Mouse (Mus musculus) CD8-positive naive resting alpha-beta T cell, adult 2 months (primary cell): ENCODE data around the gene Akt1s1.
A peak's percentile ranks its signal among the peaks of the same experiment; 100 is the strongest.

Experiments
- DNase-seq, 2 experiments: peaks; one replicate each; pipeline ENCODE4 v3.0.0; 2022; ENCODE audit warnings: low read depth in 2 of 2, low spot score in 2 of 2

The Akt1s1 gene

DNA sequence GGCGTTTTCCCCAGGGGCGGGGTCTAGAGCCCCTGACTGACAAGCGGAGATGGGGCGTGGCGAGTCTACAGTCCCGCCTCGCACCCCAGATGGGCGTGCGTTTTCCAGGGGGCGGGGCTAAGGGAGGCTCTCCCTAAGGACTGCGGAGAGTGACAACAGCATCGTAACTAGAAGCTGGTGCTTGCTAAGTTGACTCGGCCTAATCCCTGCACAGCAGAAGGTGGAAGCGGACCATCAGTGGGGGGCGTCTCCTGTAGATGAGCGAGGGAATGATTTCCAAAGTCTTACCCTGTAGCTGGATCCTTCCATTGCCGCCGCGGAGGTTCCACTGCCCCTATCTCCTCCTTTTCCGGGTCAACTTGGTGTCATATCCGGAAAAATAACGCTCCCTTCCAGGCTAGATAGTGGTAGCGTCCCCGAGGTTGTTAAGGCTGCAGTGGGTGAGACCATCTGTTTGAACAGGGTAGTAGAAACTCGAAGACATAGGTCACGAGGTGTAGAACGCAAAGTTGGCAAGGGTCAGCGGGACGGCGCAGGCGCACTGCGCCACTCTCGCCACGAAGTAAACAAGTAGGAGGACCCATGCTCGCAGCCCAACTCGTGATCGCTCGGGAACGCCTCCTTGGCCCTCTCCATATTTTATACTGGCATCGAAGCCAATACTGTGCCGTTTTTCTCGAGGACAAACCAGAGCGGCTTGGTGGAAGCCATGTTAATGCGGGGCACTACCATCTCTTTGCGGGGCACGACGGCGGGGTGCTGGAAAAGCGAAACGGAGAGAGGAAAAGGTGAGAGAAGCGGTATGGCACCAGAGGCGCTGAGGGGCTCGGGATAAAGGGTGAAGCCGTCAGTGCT lies at the start of gene Akt1s1, which contains the start of gene Tbc1d17:
Gene Akt1s1 (plus strand): TSS at position 431 of the 855 bp plus-strand sequence.
Gene Tbc1d17 (minus strand): TSS at position 519 of the 855 bp plus-strand sequence.
- peak; percentile 98 for DNase-seq

GRCm38 (mm10) chr7:44808927-44809326 lies 39.9 kb upstream of the Akt1s1 start:
- no peak for DNase-seq

DNA sequence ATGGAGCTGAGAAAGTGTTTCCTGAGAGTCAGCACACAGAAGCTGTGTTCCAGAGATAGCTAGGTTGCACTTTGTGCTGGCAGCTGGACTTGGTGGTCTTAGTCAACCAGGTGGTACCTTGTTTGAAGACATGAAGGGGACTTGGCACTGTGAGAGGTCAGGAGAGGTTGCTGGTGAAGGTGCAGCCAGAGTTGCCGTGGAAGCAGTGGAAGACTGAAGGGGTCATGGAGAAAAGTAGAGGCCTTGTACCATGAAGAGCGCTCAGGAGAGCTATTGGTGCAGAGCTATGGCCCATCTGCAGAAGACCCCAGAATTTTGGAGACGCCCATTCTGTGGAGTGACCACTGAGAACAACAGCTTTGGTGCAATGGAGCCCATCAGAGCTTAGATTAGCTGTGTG lies 39.3 kb upstream of the Akt1s1 start:
- no peak for DNase-seq

DNA sequence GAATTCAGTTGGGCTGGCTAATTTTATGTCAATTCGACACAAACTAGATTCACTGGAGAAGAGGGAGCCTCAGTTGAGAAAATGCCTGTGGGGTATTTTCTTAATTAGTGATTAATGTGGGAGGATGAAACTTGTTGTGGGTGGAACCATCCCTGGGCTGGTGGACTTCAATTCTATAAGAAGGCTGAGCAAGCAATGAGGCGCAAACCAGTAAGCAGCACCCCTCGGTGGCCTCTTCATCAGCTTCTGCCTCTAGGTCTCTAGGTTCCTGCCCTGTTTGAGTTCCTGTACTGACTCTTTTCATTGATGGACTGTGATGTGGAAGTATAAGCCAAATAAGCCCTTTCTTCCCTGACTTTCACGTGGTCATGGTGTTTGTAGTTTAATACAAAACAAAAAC lies 38.4 kb upstream of the Akt1s1 start:
- DNase-seq, result no peak

DNA sequence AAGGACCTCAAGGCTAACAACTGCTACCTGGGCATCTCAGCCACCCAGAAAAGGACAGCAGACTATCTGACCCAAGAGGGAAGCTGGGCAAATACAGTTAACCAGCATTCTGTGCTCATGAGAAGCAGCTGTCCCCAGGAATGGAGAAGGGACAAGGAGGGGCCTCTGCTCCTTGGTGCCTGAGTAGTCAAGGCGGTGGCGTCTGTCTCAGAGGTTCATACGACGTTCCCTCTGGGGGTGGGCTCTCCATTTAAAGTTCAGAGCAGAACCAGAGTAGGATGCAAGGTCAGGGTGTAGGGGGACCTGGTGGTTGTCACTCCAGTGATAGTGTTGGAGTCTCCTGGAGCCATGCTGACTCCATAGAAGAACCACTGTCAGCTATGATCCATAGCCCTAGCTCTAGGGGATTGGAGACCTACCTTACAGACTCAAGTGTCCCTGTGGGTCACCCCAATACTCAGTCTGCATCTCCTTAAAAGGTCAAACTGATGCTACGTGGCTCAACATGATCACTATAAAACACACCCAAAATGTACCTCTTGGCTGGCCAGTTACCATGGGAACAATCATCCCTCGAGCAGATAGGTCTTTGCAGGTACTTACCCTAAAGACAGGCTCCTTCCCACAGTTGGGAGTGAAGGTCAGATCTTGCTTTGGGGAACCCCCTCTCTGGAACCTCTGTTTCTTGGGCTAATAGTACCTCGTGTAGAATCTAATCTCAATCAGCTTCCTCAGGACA lies 37.8 kb upstream of the Akt1s1 start:
- DNase-seq, result no peak

DNA sequence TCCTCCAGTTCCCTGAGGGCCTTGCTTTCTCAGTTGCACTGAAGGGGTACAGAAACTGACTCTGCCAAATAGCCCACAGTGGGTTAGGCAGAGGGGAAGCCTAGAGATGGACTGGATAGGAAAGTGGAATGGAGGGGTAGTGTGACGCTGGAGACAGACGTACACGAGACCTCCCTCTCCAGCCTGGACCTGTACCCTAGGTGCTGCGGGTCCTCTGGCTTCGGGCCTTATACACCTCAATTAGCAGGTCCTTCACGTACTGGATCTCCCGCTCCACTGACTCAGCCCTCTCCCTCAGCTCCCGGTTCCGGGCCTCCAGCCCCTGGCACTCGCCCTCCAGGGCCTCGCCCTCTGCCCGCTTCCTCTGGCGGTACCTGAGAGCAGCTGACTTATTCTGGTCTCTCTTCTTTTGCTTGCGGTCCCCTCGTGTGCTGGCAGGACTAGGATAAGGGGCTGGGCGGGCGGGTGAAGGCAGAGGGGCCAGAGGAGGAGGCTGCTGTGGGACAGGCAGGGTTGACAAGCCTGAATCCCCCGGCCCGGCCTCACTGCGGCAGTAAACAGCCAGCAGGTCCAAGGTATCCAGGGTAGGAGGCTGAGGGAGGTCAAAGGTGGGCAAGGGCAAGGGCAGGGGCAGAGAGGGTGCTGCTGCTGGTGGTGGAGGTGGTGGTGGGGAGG lies 36.0 kb upstream of the Akt1s1 start:
- no peak for DNase-seq

DNA sequence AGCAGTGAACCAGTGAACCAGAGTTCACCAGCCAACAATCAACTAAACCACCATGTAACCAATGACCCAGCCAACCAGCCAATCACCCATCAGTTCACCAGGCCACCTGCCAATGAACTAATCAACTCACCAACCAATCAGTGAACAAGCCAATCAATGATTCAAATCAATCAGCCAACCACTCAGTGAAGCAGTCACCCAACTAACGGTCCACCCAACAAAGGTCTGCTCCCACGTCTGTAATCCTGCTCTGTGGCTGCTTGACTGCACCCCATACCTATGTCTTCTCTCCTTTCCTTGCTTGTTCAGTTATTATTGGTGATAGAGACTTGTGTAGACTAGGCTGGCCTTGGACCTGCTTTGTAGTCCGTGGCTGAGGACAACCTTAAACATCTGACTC lies 34.8 kb upstream of the Akt1s1 start:
- DNase-seq, result no peak

GRCm38 (mm10) chr7:44814423-44814822 lies 34.4 kb upstream of the Akt1s1 start:
- DNase-seq, result no peak

GRCm38 (mm10) chr7:44814952-44815553 lies 33.7 kb upstream of the Akt1s1 start:
- DNase-seq, result no peak

- peak; percentile 99 for DNase-seq
These were observed 32.9 kb upstream of the Akt1s1 start, which contains the start of the genes Nup62 and Il4i1 for GRCm38 (mm10) chr7:44815721-44816469. Nup62 (plus strand) TSS chr7:44816088. Il4i1 (plus strand) TSS chr7:44816387.

DNA sequence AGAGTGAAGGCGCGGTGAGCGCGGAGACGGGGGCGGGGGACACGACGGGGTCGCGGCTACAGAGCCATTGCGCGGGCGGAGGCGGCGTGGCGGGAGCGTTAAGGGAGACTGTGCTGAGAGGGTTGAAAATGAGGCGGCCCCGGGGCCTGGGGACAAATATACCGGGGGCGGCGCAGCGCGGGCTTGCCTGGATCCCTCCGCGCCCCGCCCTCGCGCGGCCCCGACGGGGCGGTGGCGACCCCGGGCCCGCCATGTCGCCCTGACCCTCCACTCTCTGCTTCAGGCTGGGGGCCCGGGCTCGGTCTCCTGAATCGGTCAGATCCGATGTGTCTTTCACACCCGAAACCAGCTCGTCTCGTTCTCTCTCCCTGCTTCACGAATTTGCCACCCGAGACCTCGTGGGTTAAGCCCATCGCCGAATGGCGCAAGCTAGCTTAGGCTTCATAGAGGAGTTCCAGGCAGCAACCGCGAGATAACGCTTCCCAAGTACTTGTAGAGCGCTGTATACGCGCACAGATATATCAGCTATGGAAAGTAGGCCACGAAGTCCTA lies 32.2 kb upstream of the Akt1s1 start, which contains the start of gene Atf5:
Gene Atf5 (minus strand): TSS at position 189 of the 552 bp plus-strand sequence.
- no peak for DNase-seq

DNA sequence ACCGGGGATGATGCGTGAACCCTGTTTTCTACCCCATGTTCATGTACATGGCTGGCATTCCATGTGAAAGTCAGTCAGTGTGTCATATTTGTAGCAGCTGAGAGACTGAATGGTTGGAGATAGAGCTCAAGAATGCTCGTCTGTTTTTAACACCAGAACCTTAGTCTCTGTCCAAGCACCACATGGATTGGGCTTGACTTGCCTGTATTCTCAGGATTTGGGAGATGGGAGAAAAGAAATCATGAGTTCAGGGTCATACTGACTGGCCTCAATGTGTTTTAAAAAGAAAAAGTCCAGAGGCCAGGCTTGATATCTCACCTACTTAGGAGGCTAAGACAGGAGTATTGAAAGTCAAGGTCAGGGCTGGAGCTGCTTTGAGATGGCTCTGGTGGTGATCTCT lies 31.4 kb upstream of the Akt1s1 start:
- no peak for DNase-seq

DNA sequence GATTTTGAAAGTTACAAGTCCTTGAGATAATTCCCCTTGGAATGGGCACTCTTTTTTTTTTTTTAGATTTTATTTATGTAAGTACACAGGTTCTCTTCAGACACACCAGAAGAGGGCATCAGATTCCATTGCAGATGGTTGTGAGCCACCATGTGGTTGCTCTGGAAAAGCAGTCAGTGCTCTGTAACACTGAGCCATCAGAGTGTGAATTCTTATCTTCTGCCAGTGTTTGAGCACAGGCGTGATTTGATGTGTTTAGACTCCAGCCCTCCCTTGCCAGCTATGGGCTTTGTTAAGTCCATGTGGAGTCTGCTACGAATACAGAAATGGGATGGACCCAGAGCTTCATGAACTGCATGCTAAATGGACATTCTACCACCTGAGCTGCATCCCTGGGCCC lies 30.6 kb upstream of the Akt1s1 start:
- no peak for DNase-seq

DNA sequence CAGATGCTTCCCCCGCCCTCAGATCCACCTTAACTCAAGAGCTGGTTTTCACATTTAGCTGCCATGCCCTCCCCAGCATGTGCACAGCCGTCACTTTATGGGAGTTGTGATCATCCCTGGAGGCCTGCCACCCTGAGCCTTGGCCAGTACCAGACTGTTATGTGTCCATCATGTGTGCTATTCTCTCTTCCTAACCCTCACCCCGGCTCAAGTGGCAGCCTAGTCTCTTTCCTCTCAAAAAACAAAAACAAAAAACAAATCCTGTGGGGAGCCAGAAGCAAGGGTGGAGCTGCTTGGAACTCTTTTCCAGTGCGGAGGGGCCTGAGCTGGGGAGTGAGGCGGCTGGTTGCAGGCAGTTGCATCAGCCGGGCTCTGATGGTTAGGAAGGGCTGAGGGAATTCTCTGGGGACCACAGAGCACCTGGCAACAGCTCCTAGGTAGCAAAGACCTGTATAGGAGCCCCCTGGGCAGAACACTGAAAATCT lies 30.0 kb upstream of the Akt1s1 start:
- no peak for DNase-seq

DNA sequence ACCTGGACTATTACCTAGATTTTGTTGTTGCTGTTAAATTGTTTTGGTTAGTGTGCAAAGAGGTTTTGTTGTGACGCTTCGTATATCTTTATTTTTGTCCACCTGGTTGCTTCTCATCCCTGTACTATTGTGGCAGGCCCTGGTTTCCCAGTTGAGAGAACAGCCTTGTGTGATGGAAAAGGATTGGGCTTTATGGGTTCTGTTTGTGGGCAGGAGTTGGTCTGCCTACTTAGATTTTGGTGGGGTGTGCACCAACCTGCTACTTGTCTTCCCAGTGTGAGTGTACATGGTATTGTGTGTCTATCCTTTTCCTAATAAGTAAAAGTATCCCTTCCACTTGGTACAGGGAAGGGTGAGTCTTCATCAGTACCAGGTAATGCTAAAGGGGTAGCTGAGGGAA lies 29.4 kb upstream of the Akt1s1 start:
- no peak for DNase-seq

DNA sequence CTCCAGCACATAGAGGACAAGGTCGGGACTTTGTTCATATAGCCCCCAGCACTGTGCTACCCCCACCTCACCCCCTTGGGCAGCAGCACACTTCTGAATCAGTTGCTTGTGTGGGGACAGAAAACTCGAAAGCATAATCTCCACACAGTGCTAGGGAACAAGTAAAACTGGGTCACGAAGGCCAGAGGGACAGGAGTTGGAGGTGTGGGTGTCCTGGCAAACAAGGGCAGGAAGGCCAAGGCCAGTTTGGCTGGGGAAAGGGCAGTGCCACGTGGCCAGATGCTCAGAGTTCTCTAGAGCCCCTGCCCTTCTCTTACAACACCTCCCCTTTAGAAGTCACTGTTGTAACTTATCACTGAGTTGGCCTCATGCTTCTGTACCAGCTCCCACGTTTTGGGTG lies 28.9 kb upstream of the Akt1s1 start:
- DNase-seq, result no peak

DNA sequence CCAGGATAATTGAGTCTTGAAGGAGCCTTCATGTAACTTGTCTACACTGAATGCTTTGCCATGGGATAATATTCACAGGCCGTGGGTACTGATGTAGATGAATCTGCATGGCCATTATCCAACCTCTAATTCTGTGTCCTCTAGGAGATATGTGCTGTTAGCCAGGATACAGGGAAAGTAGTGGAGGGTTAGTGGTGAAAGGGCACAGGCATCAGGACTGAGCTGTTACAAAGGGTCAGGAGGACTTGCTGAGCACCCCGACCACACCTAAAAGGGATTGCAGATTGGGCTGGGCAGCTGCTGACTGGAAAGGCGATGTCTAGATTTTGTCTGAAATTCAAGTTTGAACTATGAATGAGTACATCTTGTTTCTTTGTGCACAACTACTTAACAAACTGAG lies 28.3 kb upstream of the Akt1s1 start:
- DNase-seq, result no peak

DNA sequence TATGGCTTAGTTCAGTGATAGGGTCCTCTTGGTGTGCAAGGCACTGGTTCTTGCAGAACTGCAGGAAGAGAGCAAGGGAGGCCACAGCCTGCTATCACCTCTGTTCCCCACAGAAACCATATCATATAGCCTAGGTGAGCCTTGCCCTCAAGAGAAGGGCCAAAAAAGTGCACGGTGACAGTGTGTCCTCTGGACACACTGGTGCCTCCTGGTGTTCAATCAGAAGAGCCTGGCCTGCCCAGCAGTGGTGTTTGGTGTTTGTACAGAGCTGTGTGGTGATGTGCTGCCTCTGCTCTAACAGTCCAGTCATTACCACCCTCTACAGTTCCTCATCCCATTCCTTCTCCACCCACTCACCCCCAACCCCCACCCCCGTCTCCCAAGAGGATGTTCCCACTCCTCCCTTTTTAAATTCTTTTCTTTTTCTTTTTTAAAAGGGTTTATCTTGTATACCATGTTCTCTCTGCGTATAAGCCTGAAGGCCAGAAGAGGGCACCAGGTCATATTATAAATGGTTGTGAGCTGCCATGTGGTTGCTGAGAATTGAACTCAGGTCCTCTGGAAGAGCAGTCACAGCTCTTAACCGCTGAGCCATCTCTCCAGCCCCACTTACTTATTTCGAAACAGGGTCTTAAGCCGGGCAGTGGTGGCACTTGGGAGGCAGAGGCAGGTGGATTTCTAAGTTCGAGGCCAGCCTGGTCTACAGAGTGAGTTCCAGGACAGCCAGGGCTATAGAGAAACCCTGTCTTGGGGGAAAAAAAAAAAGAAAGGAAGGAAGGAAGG lies 26.9 kb upstream of the Akt1s1 start:
- DNase-seq, result no peak

DNA sequence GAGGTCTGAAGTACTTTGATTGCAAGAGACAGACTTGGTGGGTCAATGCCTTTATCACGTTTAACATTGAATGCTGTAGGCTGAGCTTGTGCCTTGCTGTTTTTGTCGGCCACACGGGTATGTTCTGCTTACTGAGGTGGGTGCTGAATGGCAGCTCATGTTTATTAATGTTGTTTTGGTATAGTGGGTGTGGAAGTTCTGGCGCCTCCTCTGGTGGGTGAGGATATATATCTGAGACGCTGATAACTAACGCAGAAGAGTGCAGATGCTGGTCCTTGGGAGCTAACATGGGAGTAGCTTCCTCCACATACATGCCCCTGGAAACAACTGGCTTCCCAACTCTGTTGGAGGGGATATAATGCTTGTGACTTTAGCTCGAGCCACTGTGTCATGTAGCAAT lies 25.4 kb upstream of the Akt1s1 start:
- DNase-seq, result no peak
